25 mouse cellular contexts compared by ENCODE assay signal in the genomic region with DNA sequence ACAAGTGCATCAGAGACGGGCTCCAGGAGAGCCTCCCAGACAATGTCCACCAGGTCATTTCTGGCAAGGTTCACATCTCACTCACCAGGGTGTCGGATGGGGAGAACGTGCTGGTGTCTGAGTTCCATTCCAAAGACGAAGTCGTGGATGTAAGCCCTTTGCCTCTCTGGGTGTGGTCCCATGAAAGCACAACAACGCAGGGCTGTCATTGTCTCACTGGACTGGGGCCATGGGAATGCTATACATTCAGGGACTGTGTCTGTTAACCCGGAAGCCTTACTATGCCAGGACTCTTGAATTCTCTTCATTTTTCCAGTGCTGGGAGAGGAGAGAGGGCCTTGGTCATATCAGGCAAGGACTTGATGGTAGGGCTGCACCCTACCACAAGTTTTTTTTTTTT. TPM values are rescaled to one million over a fixed set of nuclear protein-coding genes. Genes with fewer than 3 reads are reported as not detected.
A peak's percentile ranks its signal among the peaks of the same experiment; 100 is the strongest.
DNase-seq lines count a peak whose midpoint lies in the region; ATAC-seq and TF ChIP-seq lines count a peak whose summit lies in the region.
"Had no signal": no experiment of that assay in that cellular context is flagged by ENCODE, and none has a peak within 500 bp of the region (broad histone marks: within the 10 kb centered on the region; RNA-seq: fewer than 3 reads in every experiment).

No protein-coding gene starts in this region.

- ATAC-seq in midbrain, embryonic 13.5 days: no peak
- ATAC-seq: forebrain, embryonic 13.5 days; forebrain, embryonic 15.5 days; forebrain, postnatal 0 days had no signal

- no peak overlapping the region for H3K4me2 ChIP-seq in midbrain, embryonic 13.5 days (replicated peaks)
- H3K4me2 ChIP-seq: embryonic facial prominence, embryonic 12.5 days; forebrain, embryonic 13.5 days; forebrain, embryonic 15.5 days had no signal

- WGBS in midbrain, embryonic 13.5 days: 81% methylated on average over 7 of the region's 7 CpGs

- H3K36me3 ChIP-seq in ES-E14 (ENCODE audit: control insufficient read depth, insufficient read depth, low read length, poor library complexity, severe bottlenecking): no peaks in the 10 kb centered on the region
- H3K36me3 ChIP-seq in midbrain, embryonic 13.5 days: no peaks in the 10 kb centered on the region
- H3K36me3 ChIP-seq: embryonic facial prominence, embryonic 10.5 days; embryonic facial prominence, embryonic 12.5 days; forebrain, embryonic 15.5 days had no signal

- DNase-seq in ES-E14 (ENCODE audit: low read depth, low spot score) (no peak), ZHBTc4 (ENCODE audit: low read depth, low spot score) (peak; percentile 65)
- no peak for DNase-seq in layer of hippocampus, adult 2 months (ENCODE audit: low spot score in 2 of 2)
- no peak for DNase-seq in lung, adult 18-20 months
- DNase-seq: adrenal gland, adult 2 months; adrenal gland, postnatal 10 days; adrenal gland, postnatal 25 days; cerebellum, adult 11-12 months; cerebellum, adult 2 months; cerebellum, adult 9-10 months; cerebellum, postnatal 10 days; cerebellum, postnatal 25 days; forebrain, postnatal 0 days had no signal

- no peak for TF ChIP-seq CTCF in layer of hippocampus, adult 2 months (conservative IDR thresholded peaks at IDR 0.05)

- no peak overlapping the region for H3K9ac ChIP-seq in ES-E14 (ENCODE audit: insufficient read depth, low read depth, low read length, poor library complexity, severe bottlenecking)
- no peak overlapping the region for H3K9ac ChIP-seq in midbrain, embryonic 13.5 days (replicated peaks)
- H3K9ac ChIP-seq: embryonic facial prominence, embryonic 12.5 days; forebrain, embryonic 13.5 days; forebrain, embryonic 15.5 days; forebrain, postnatal 0 days had no signal

- in situ Hi-C loops in ES-E14 (cut with MboI; ENCODE audit: low sequenced_read_pairs in 2 of 2, unreplicated experiment in 2 of 2): no loop called here

- H3K27ac ChIP-seq in ES-E14 (ENCODE audit: insufficient read depth, low read depth, low read length, poor library complexity, severe bottlenecking): no peak overlapping the region
- no peak overlapping the region for H3K27ac ChIP-seq in layer of hippocampus, adult 2 months
- H3K27ac ChIP-seq in midbrain, embryonic 13.5 days: no peak overlapping the region
- H3K27ac ChIP-seq: embryonic facial prominence, embryonic 10.5 days; embryonic facial prominence, embryonic 12.5 days; forebrain, embryonic 13.5 days; forebrain, embryonic 15.5 days had no signal

- H3K4me1 ChIP-seq in ES-E14 (ENCODE audit: control insufficient read depth in 2 of 2, insufficient read depth in 2 of 2, low read length in 2 of 2, poor library complexity in 1 of 2): peaks cover 2 to 14% of the 10 kb centered on the region in 2 experiments; a peak in 2 of 4 replicates
- H3K4me1 ChIP-seq in midbrain, embryonic 13.5 days (replicated peaks): peaks cover 22% of the 10 kb centered on the region

- H3K27me3 ChIP-seq in midbrain, embryonic 13.5 days: no peaks in the 10 kb centered on the region
- H3K27me3 ChIP-seq: forebrain, embryonic 15.5 days had no signal

- no peaks in the 10 kb centered on the region for H3K9me3 ChIP-seq in ES-E14 (ENCODE audit: control insufficient read depth, insufficient read depth, low read depth, low read length)
- H3K9me3 ChIP-seq in midbrain, embryonic 13.5 days: no peaks in the 10 kb centered on the region
- H3K9me3 ChIP-seq: embryonic facial prominence, embryonic 10.5 days; embryonic facial prominence, embryonic 12.5 days; forebrain, embryonic 13.5 days; forebrain, embryonic 15.5 days had no signal

- H3K4me3 ChIP-seq in ES-E14 (ENCODE audit: insufficient read depth in 1 of 2, low read depth in 1 of 2, low read length in 2 of 2, poor library complexity in 1 of 2, severe bottlenecking in 1 of 2): no peak overlapping the region
- H3K4me3 ChIP-seq in layer of hippocampus, adult 2 months: no peak overlapping the region
- no peak overlapping the region for H3K4me3 ChIP-seq in midbrain, embryonic 13.5 days (replicated peaks)
- H3K4me3 ChIP-seq: embryonic facial prominence, embryonic 10.5 days; embryonic facial prominence, embryonic 12.5 days; forebrain, embryonic 13.5 days; forebrain, embryonic 15.5 days had no signal

TF ChIP-seq in ES-E14, 5 proteins besides CTCF, POLR2A, EP300 and RAD21:
- TF ChIP-seq ZNF384 (IDR thresholded peaks at IDR 0.05; ENCODE audit: low read depth, low read length) (0 out of 2 replicates have a peak, but pooled peaks have one; percentile 22), MAFK (IDR thresholded peaks at IDR 0.05; ENCODE audit: insufficient read depth, low read depth, low read length) (no peak)

RNA-seq across cellular contexts. Expression of gene Pnpla3, which starts 3.5 kb away (rescaled TPM):
- total RNA-seq in ES-E14 (2012; rRNA removed): 3.6 and 4.1 TPM in 2 replicates
- 1 to 10 TPM; 7.3 to 8.1 TPM for total RNA-seq in layer of hippocampus, adult 2 months (2021)
- polyA plus RNA-seq in midbrain, embryonic 13.5 days (2015; fragmentation: Nextera tagmentation; extraction: Ambion mirVana): 4.1 and 4.5 TPM in 2 replicates
- total RNA-seq: MEL had no signal
- polyA plus RNA-seq: C2C12 had no signal

RNA-seq across cellular contexts. Expression of gene Samm50, which starts 20.9 kb away (rescaled TPM):
- 107 TPM in 2 replicates for total RNA-seq in ES-E14 (2012; rRNA removed)
- 100 to 1,000 TPM in 1 of 2 experiments, 10 to 100 TPM in 1; 93.6 to 102 TPM for total RNA-seq in layer of hippocampus, adult 2 months (2021)
- 83.1 and 85.9 TPM in 2 replicates for polyA plus RNA-seq in midbrain, embryonic 13.5 days (2015; fragmentation: Nextera tagmentation; extraction: Ambion mirVana)

RNA-seq across cellular contexts. Expression of gene Pnpla5, which starts 48.2 kb away (rescaled TPM):
- 0.11 and 0.13 TPM in 2 replicates for total RNA-seq in ES-E14 (2012; rRNA removed)
- not detected for total RNA-seq in layer of hippocampus, adult 2 months (2021)
- not detected in 2 replicates for polyA plus RNA-seq in midbrain, embryonic 13.5 days (2015; fragmentation: Nextera tagmentation; extraction: Ambion mirVana)
- total RNA-seq: adrenal gland, postnatal 25 days; adrenal gland, postnatal 4 days; forebrain, postnatal 0 days; MEL had no signal
- polyA plus RNA-seq: brain, embryonic 14.5 days; C2C12; cerebellum, adult 2 months; cortical plate, adult 2 months; embryonic facial prominence, embryonic 10.5 days; embryonic facial prominence, embryonic 12.5 days; embryonic facial prominence, embryonic 14.5 days; forebrain, embryonic 11.5 days; forebrain, embryonic 13.5 days; forebrain, embryonic 15.5 days; forebrain, postnatal 0 days had no signal
